Mouse (Mus musculus): Measurements from ENCODE around the gene Smim7.

Gene Smim7

GRCm38 (mm10) chr8:72570633-72571610 is at the start of gene Smim7:
TSS of gene Smim7 (minus strand) at chr8:72571088.
- peak; percentile 97 for DNase-seq (ENCODE audit: low spot score)

GRCm38 (mm10) chr8:72590198-72590597 is 19.3 kb upstream of the Smim7 start:
- DNase-seq (ENCODE audit: low spot score): no peak

GRCm38 (mm10) chr8:72589286-72589685 is 18.4 kb upstream of the Smim7 start:
- peak; percentile 70 for DNase-seq (ENCODE audit: low spot score)

GRCm38 (mm10) chr8:72588865-72589264 is 18.0 kb upstream of the Smim7 start:
- DNase-seq (ENCODE audit: low spot score): no peak

- no peak for DNase-seq (ENCODE audit: low spot score)
Observed at GRCm38 (mm10) chr8:72587806-72588205, 16.9 kb upstream of the Smim7 start.

- DNase-seq (ENCODE audit: low spot score): no peak
Observed at GRCm38 (mm10) chr8:72584390-72584789, 13.5 kb upstream of the Smim7 start.

- DNase-seq (ENCODE audit: low spot score): no peak
Observed at GRCm38 (mm10) chr8:72583056-72583771, 12.3 kb upstream of the Smim7 start.

GRCm38 (mm10) chr8:72579374-72579773 is 8.5 kb upstream of the Smim7 start:
- DNase-seq (ENCODE audit: low spot score): no peak

- DNase-seq (ENCODE audit: low spot score): no peak
Observed at GRCm38 (mm10) chr8:72577941-72578340, 7.1 kb upstream of the Smim7 start.

GRCm38 (mm10) chr8:72577266-72577665 is 6.4 kb upstream of the Smim7 start:
- DNase-seq (ENCODE audit: low spot score): no peak

GRCm38 (mm10) chr8:72575915-72576314 is 5.0 kb upstream of the Smim7 start:
- DNase-seq (ENCODE audit: low spot score): no peak

GRCm38 (mm10) chr8:72573450-72573849 is 2.6 kb upstream of the Smim7 start:
- no peak for DNase-seq (ENCODE audit: low spot score)

- no peak for DNase-seq (ENCODE audit: low spot score)
Observed at GRCm38 (mm10) chr8:72572507-72572906, 1.6 kb upstream of the Smim7 start.

- peak; percentile 73 for DNase-seq (ENCODE audit: low spot score)
Observed at GRCm38 (mm10) chr8:72571611-72572473, 954 bp upstream of the Smim7 start, which contains the start of gene Tmem38a. TSS of gene Tmem38a (plus strand) at chr8:72572055.

- DNase-seq (ENCODE audit: low spot score): no peak
Observed at GRCm38 (mm10) chr8:72565970-72566369, 4.9 kb downstream of the Smim7 start.

GRCm38 (mm10) chr8:72561111-72561689 is 9.7 kb downstream of the Smim7 start:
- DNase-seq (ENCODE audit: low spot score): no peak

GRCm38 (mm10) chr8:72555770-72556169 is 15.1 kb downstream of the Smim7 start:
- no peak for DNase-seq (ENCODE audit: low spot score)

- no peak for DNase-seq (ENCODE audit: low spot score)
Observed at GRCm38 (mm10) chr8:72549314-72549892, 21.5 kb downstream of the Smim7 start.

GRCm38 (mm10) chr8:72548644-72549313 is 22.1 kb downstream of the Smim7 start:
- DNase-seq (ENCODE audit: low spot score): peak; percentile 57

GRCm38 (mm10) chr8:72547802-72548643 is 22.9 kb downstream of the Smim7 start, which contains the start of gene Med26:
TSS of gene Med26 (minus strand) at chr8:72548270.
- peak; percentile 97 for DNase-seq (ENCODE audit: low spot score)

All from left cerebral cortex, adult 11 months (tissue).